Mouse (Mus musculus): ENCODE data around the gene Dpm3. TPM values are rescaled to one million over a fixed set of nuclear protein-coding genes. Genes with fewer than 3 reads are reported as not detected.
"Not testable (repeated sequence)": the region's sequence is repeated elsewhere in the genome, so short reads cannot be mapped to it uniquely, and the experiment has no call there.

The Dpm3 gene
- 100 to 1,000 TPM; 123 to 156 (median 136) TPM for total RNA-seq (2022)

- DNase-seq, result no peak
These were observed at the start of gene Dpm3 for GRCm38 (mm10) chr3:89259076-89259475. Dpm3 (plus strand) TSS chr3:89259358.

- DNase-seq, result no peak
These were observed 49.4 kb upstream of the Dpm3 start for GRCm38 (mm10) chr3:89209731-89210130.

- no peak for DNase-seq
These were observed 49.0 kb upstream of the Dpm3 start for GRCm38 (mm10) chr3:89210162-89210561.

GRCm38 (mm10) chr3:89210731-89211130 is 48.4 kb upstream of the Dpm3 start:
- DNase-seq, result no peak

GRCm38 (mm10) chr3:89213803-89214530 is 45.2 kb upstream of the Dpm3 start:
- peak; percentile 90 for DNase-seq

GRCm38 (mm10) chr3:89214681-89215411 is 44.3 kb upstream of the Dpm3 start, which contains the start of gene Thbs3:
Thbs3 (plus strand) TSS chr3:89215180.
- DNase-seq, result no peak

GRCm38 (mm10) chr3:89215853-89216252 is 43.3 kb upstream of the Dpm3 start:
- peak; percentile 51 for DNase-seq

- not testable (repeated sequence) for DNase-seq
These were observed 42.8 kb upstream of the Dpm3 start for GRCm38 (mm10) chr3:89216407-89216806.

GRCm38 (mm10) chr3:89218271-89218670 is 40.9 kb upstream of the Dpm3 start:
- DNase-seq, result no peak

- DNase-seq, result no peak
These were observed 39.6 kb upstream of the Dpm3 start for GRCm38 (mm10) chr3:89219546-89219945.

GRCm38 (mm10) chr3:89221167-89221566 is 38.0 kb upstream of the Dpm3 start:
- no peak for DNase-seq

GRCm38 (mm10) chr3:89224796-89225195 is 34.4 kb upstream of the Dpm3 start:
- no peak for DNase-seq

GRCm38 (mm10) chr3:89225321-89225815 is 33.8 kb upstream of the Dpm3 start:
- DNase-seq, result no peak

GRCm38 (mm10) chr3:89225918-89226317 is 33.2 kb upstream of the Dpm3 start:
- no peak for DNase-seq

GRCm38 (mm10) chr3:89226361-89226760 is 32.8 kb upstream of the Dpm3 start:
- no peak for DNase-seq

GRCm38 (mm10) chr3:89226900-89227299 is 32.3 kb upstream of the Dpm3 start, which contains the start of gene Mtx1:
Mtx1 (minus strand) TSS chr3:89227088.
- DNase-seq, result no peak

- DNase-seq, result peak; percentile 85
These were observed 31.6 kb upstream of the Dpm3 start for GRCm38 (mm10) chr3:89227307-89228179.

- DNase-seq, result peak; percentile 75
These were observed 31.0 kb upstream of the Dpm3 start for GRCm38 (mm10) chr3:89228180-89228549.

- no peak for DNase-seq
These were observed 30.3 kb upstream of the Dpm3 start, which contains the start of gene Muc1 for GRCm38 (mm10) chr3:89228836-89229235. Muc1 (plus strand) TSS chr3:89229057.

- DNase-seq, result no peak
These were observed 29.9 kb upstream of the Dpm3 start for GRCm38 (mm10) chr3:89229276-89229675.

GRCm38 (mm10) chr3:89230561-89230960 is 28.6 kb upstream of the Dpm3 start:
- DNase-seq, result no peak

GRCm38 (mm10) chr3:89231345-89231744 is 27.8 kb upstream of the Dpm3 start:
- no peak for DNase-seq
